Mouse (Mus musculus) CH12.LX (cell line): Measurements from ENCODE around the gene Daam1. TPM values are rescaled to one million over a fixed set of nuclear protein-coding genes. Genes with fewer than 3 reads are reported as not detected.

Experiments used
- DNase-seq: peaks from one replicate; pipeline ENCODE4 v3.0.0-alpha.2; 2013; ENCODE audit errors: extremely low read depth
- H3K27ac ChIP-seq: 2 replicates; pipeline ENCODE4 v1.5.1; 2012; ENCODE audit warnings: low read depth, mild to moderate bottlenecking, control low read depth, moderate library complexity; ENCODE audit not compliant: insufficient read depth
- H3K27me3 ChIP-seq: replicated peaks from 2 replicates; pipeline ENCODE3; 2012; ENCODE audit warnings: inconsistent platforms
- H3K36me3 ChIP-seq, 2 experiments: replicated peaks in 1 of 2; 2 replicates each; pipeline versions ENCODE3 to v1.6.1; 2012; ENCODE audit warnings: inconsistent platforms in 1 of 2, low read length in 1 of 2, mild to moderate bottlenecking in 1 of 2, mixed read lengths in 1 of 2, moderate library complexity in 1 of 2; ENCODE audit not compliant: control insufficient read depth in 1 of 2, insufficient read depth in 1 of 2
- H3K4me1 ChIP-seq, 2 experiments: 2 replicates each; pipeline ENCODE4 v1.6.1; 2012; ENCODE audit warnings: inconsistent platforms in 1 of 2, moderate library complexity in 1 of 2; ENCODE audit not compliant: insufficient read depth in 2 of 2, control insufficient read depth in 1 of 2
- H3K4me2 ChIP-seq: 2 replicates; pipeline ENCODE4 v1.6.1; 2012; ENCODE audit warnings: low read depth, mild to moderate bottlenecking, control low read depth; ENCODE audit not compliant: poor library complexity, insufficient read depth, severe bottlenecking
- H3K4me3 ChIP-seq, 3 experiments: fragments of 150-350 bp in 1 of 3; sonication (generic) in 1 of 3; replicated peaks in 1 of 3; 2 replicates each; pipeline versions ENCODE3 to v1.5.1; 2011 to 2012; ENCODE audit warnings: low read depth in 2 of 3, low read length in 2 of 3, mild to moderate bottlenecking in 2 of 3, moderate library complexity in 2 of 3, control low read depth in 1 of 3, improper control_type of control experiment in 1 of 3, inconsistent platforms in 1 of 3, mixed read lengths in 1 of 3; ENCODE audit not compliant: poor library complexity in 1 of 3
- H3K79me2 ChIP-seq: replicated peaks from 2 replicates; pipeline ENCODE4 v1.6.1; 2012; ENCODE audit warnings: mild to moderate bottlenecking, moderate library complexity; ENCODE audit not compliant: control insufficient read depth, poor library complexity, insufficient read depth, severe bottlenecking; ENCODE audit errors: extremely low read depth
- H3K9ac ChIP-seq: 2 replicates; pipeline ENCODE4 v1.6.1; 2012; ENCODE audit warnings: low read depth, mild to moderate bottlenecking, control low read depth, moderate library complexity; ENCODE audit not compliant: insufficient read depth
- H3K9me3 ChIP-seq: replicated peaks from 2 replicates; pipeline ENCODE3; 2012; ENCODE audit warnings: low read length, inconsistent platforms, mixed read lengths
- CHD2 ChIP-seq: IDR thresholded peaks from 2 replicates; pipeline ENCODE4 v1.6.1; 2011; ENCODE audit warnings: low read length, improper control_type of control experiment
- CTCF ChIP-seq, 2 experiments: IDR thresholded peaks in 1 of 2; conservative IDR thresholded peaks in 1 of 2; 2 replicates each; pipeline ENCODE4 v1.5.1; 2011 to 2012; ENCODE audit warnings: low read depth in 2 of 2, low read length in 2 of 2, improper control_type of control experiment in 1 of 2, inconsistent platforms in 1 of 2, mild to moderate bottlenecking in 1 of 2, moderate library complexity in 1 of 2
- E2F4 ChIP-seq: IDR thresholded peaks from 2 replicates; pipeline ENCODE4 v1.6.1; 2011; ENCODE audit warnings: low read depth, low read length, improper control_type of control experiment; ENCODE audit not compliant: insufficient replicate concordance
- EP300 ChIP-seq: IDR thresholded peaks from 2 replicates; pipeline ENCODE4 v1.6.1; 2011; ENCODE audit warnings: low read length, improper control_type of control experiment
- ETS1 ChIP-seq: conservative IDR thresholded peaks from 2 replicates; pipeline ENCODE4 v1.6.1; 2012; ENCODE audit warnings: low read depth, mild to moderate bottlenecking, inconsistent platforms, low read length, improper control_type of control experiment, moderate library complexity
- GABPA ChIP-seq: IDR thresholded peaks from 2 replicates; pipeline ENCODE4 v1.6.1; 2012; ENCODE audit warnings: low read depth, low read length, improper control_type of control experiment, inconsistent platforms; ENCODE audit not compliant: insufficient replicate concordance
- HCFC1 ChIP-seq: IDR thresholded peaks from 2 replicates; pipeline ENCODE4 v1.6.1; 2012; ENCODE audit warnings: low read depth, mild to moderate bottlenecking, inconsistent platforms, low read length, improper control_type of control experiment
- JUN ChIP-seq: IDR thresholded peaks from 2 replicates; pipeline ENCODE4 v1.6.1; 2011; ENCODE audit warnings: low read depth, mild to moderate bottlenecking, low read length, improper control_type of control experiment, moderate library complexity; ENCODE audit not compliant: insufficient read depth
- KAT2A ChIP-seq: IDR thresholded peaks from 2 replicates; pipeline ENCODE4 v1.6.1; 2012; ENCODE audit warnings: low read length, improper control_type of control experiment, inconsistent platforms; ENCODE audit not compliant: insufficient replicate concordance
- MXI1 ChIP-seq: IDR thresholded peaks from 2 replicates; pipeline ENCODE4 v1.6.1; 2011; ENCODE audit warnings: mild to moderate bottlenecking, low read depth, low read length, improper control_type of control experiment
- MYC ChIP-seq: IDR thresholded peaks from 2 replicates; pipeline ENCODE4 v1.6.1; 2011; ENCODE audit warnings: low read depth, mild to moderate bottlenecking, improper control_type of control experiment, low read length
- NELFE ChIP-seq: IDR thresholded peaks from 2 replicates; pipeline ENCODE4 v1.6.1; 2011; ENCODE audit warnings: low read depth, low read length, improper control_type of control experiment
- NRF1 ChIP-seq: IDR thresholded peaks from 2 replicates; pipeline ENCODE4 v1.6.1; 2014; ENCODE audit warnings: low read depth, mild to moderate bottlenecking, inconsistent platforms, low read length, improper control_type of control experiment, moderate library complexity
- PAX5 ChIP-seq: IDR thresholded peaks from 2 replicates; pipeline ENCODE4 v1.6.1; 2012; ENCODE audit warnings: low read length, inconsistent platforms, mixed read lengths
- POLR2A ChIP-seq: IDR thresholded peaks from 2 replicates; pipeline ENCODE4 v1.6.1; 2011; ENCODE audit warnings: low read depth, mild to moderate bottlenecking, improper control_type of control experiment, low read length
- POLR2AphosphoS2 ChIP-seq: IDR thresholded peaks from 2 replicates; pipeline ENCODE4 v1.6.1; 2011; ENCODE audit warnings: low read depth, low read length, improper control_type of control experiment
- TBP ChIP-seq: conservative IDR thresholded peaks from 2 replicates; pipeline ENCODE4 v1.6.1; 2011; ENCODE audit warnings: low read depth, low read length, improper control_type of control experiment
- USF2 ChIP-seq: conservative IDR thresholded peaks from 2 replicates; pipeline ENCODE4 v1.6.1; 2011; ENCODE audit warnings: low read depth, low read length, improper control_type of control experiment
- dilution Hi-C: fragments of 300-500 bp; cut with MboI; formaldehyde crosslinking; loops from 2 replicates; pipeline ENCODE4 v1.14.3; 2020; ENCODE audit warnings: low sequenced_read_pairs; ENCODE audit not compliant: extremely low pct_unique_long_range_greater_than_20kb, extremely low pct_ligation_motif_present
- in situ Hi-C: fragments of 300-500 bp; cut with MboI; formaldehyde crosslinking; loops from 3 replicates; pipeline ENCODE4 v1.14.3; 2019; ENCODE audit warnings: low sequenced_read_pairs, low pct_ligation_motif_present, low pct_unique_long_range_greater_than_20kb, mixed read lengths
- polyA plus RNA-seq: library from polyadenylated mRNA; unstranded; fragments of >175 nt; gene quantifications from 2 replicates; pipeline ENCODE4 v1.2.1, GENCODE M21; 2012; ENCODE audit warnings: low read depth; ENCODE audit not compliant: insufficient read length
- total RNA-seq, 2 experiments: library from RNA; depleted of rRNA; stranded (reverse); fragments of 300-350 nt in 1 of 2; fragments of >200 nt in 1 of 2; gene quantifications; 2 replicates each; pipeline ENCODE4 v1.2.3; 2012 to 2014

The Daam1 gene
- total and polyA plus RNA-seq, 3 experiments: 10.7 to 27.9 (median 23.6) TPM

DNA sequence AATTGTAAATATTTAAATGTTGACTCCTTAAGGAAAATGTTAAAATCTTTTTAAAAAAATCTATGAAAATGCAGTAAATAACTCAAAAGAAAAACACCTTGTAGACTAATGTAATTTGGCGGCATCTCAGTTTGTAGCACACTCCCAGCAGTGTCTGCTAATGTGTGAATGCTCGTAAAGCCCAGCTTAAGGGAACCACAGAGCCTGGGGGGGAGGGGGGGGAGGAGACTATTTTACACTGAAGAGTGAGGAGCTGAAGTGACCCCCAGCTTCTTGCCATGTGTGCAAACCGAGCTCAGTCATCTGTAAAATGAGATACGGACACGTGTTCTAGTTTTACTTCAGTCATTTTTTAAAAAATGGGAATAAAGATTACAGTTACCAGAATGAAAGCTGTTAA is 16.7 kb downstream of the Daam1 start:
- H3K27me3 ChIP-seq: no peaks in the 10 kb centered on the region
- in situ Hi-C loops: no loop called here

DNA sequence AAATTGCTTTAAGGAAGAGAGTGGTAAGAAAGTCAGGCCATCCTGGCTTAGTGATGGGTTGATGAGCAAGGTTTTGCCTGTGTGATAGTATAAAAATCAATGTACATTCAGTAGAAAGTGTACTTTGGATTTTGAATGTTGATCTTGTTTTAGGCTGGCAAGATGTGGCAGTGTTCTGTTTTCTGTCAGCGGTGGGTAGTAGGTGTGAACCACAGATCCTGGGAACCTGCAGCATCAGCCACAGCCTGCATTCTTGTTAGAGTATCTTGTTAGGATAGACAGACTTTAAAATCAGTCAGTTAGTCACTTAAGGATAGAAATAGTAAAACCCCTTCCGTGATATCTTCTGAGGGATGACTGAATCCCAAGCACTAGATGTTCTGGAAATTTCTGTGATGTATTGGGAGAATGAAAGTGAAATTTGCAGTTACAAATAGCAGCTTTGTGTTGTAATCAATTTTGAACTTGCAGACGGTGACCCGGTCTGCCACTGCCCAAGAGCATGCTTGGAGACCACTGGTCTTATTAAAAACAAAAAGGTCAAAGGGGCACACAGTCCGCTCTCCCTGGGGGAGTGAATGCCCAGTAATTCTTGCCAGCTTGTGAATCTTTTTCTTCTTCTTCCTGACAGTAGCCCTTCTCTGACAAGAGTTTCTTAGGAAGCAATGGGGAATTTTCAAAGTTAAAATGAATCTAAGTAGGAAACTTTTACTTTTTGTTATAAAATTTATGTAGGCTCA is 17.3 kb downstream of the Daam1 start:
- no peak overlapping the region for H3K4me3 ChIP-seq
- no peak for DNase-seq
- no peaks in the 10 kb centered on the region for H3K27me3 ChIP-seq
- H3K9me3 ChIP-seq: no peaks in the 10 kb centered on the region
- H3K4me1 ChIP-seq: peaks cover 11 to 72% of the 10 kb centered on the region in 2 experiments
- dilution Hi-C loops: no loop called here
- peaks cover 3% of the 10 kb centered on the region; the same call in 1 of the 2 replicates for H3K79me2 ChIP-seq
- no peak overlapping the region for H3K27ac ChIP-seq
- H3K4me2 ChIP-seq: no peak overlapping the region
- no peak for TF ChIP-seq PAX5
- no peak for TF ChIP-seq MYC
- no peak for TF ChIP-seq JUN
- TF ChIP-seq TBP: no peak
- TF ChIP-seq GABPA: no peak
- no peak for TF ChIP-seq EP300
- TF ChIP-seq USF2: no peak
- no peak for TF ChIP-seq NRF1
- TF ChIP-seq CTCF (conservative IDR thresholded peaks at IDR 0.05 in 1 of 2, IDR thresholded peaks at IDR 0.05 in 1 of 2; ENCODE audit: low read depth in 2 of 2, low read length in 2 of 2): no peak
- TF ChIP-seq NELFE: no peak
- no peak for TF ChIP-seq E2F4
- TF ChIP-seq KAT2A: no peak
- no peak for TF ChIP-seq POLR2AphosphoS2
- TF ChIP-seq HCFC1: no peak
- TF ChIP-seq MXI1: no peak
- no peak for TF ChIP-seq CHD2
- TF ChIP-seq ETS1: no peak
- H3K36me3 ChIP-seq: peaks cover 0 to 35% of the 10 kb centered on the region in 2 experiments
- in situ Hi-C loops: no loop called here
- H3K9ac ChIP-seq: no peak overlapping the region

More for the DNA sequence above, 16.7 kb downstream of the Daam1 start:
- Histone ChIP-seq H3K4me1 (peaks cover 16 to 72% of the 10 kb centered on the region in 2 experiments), H3K4me2 (no peak overlapping the region), H3K9me3 (no peaks in the 10 kb centered on the region), H3K27ac (no peak overlapping the region), H3K36me3 (peaks cover 0 to 37% of the 10 kb centered on the region in 2 experiments), H3K4me3 (no peak overlapping the region), H3K79me2 (peaks cover 7% of the 10 kb centered on the region; the same call in 1 of the 2 replicates), H3K9ac (no peak overlapping the region)
- dilution Hi-C loops: no loop called here
- TF ChIP-seq POLR2A: no peak
- no peak for DNase-seq
